ENCODE assay signal across 9 mouse cellular contexts in the genomic region with DNA sequence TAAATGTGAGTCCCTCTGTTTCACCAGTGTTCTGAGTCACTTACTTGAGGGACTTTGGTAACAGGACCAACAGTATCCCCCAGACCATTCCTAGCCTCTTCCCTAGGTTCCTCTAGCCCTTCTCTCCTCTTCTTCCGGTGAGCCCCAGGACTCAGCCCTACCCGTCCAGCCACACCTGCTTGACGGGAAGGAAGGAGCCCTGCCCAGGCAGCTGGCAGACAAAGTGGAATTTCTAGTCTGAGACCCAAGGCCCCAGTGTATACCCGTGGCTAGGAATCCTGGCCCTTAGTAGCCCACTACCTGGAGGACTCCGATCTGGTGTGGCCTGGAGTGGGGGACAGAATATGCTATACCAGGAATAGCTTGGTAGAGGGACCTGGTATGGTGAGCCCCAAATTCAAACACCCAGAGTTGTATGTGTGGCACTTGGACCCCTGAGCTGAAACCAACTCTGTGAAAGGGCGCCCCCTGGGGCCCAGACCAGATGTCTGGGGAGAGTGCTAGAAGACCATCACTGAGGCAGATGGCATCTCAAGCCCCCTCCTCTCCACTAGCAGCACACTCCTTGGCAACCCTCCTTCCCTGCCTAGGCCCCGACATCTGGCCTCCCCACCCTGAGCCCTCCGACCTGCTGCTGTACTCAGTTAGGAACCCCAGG. TPM values are rescaled to one million over a fixed set of nuclear protein-coding genes. Genes with fewer than 3 reads are reported as not detected.
DNase-seq lines count a peak whose midpoint lies in the region; ATAC-seq and TF ChIP-seq lines count a peak whose summit lies in the region.
"Had no signal": no experiment of that assay in that cellular context is flagged by ENCODE, and none has a peak within 500 bp of the region (broad histone marks: within the 10 kb centered on the region; RNA-seq: fewer than 3 reads in every experiment).

No protein-coding gene starts in this region.

- peak; percentile 52 for TF ChIP-seq CTCF in lung, postnatal 0 days (IDR thresholded peaks at IDR 0.05)

- no peak overlapping the region for H3K27ac ChIP-seq in heart, embryonic 12.5 days (ENCODE audit: poor library complexity, severe bottlenecking)
- no peak overlapping the region for H3K27ac ChIP-seq in lung, postnatal 0 days (ENCODE audit: low read length)
- no peak overlapping the region for H3K27ac ChIP-seq in forebrain, embryonic 15.5 days (replicated peaks)
- H3K27ac ChIP-seq: neural tube, embryonic 15.5 days had no signal

- H3K9me3 ChIP-seq in heart, embryonic 12.5 days (replicated peaks): no peaks in the 10 kb centered on the region
- H3K9me3 ChIP-seq in lung, postnatal 0 days (ENCODE audit: low read length): no peaks in the 10 kb centered on the region
- no peaks in the 10 kb centered on the region for H3K9me3 ChIP-seq in forebrain, embryonic 15.5 days
- H3K9me3 ChIP-seq: neural tube, embryonic 15.5 days had no signal

- peak; percentile 29; the same call in 1 of the 2 replicates for ATAC-seq in heart, embryonic 12.5 days (ENCODE audit: insufficient number of reproducible peaks, low FRiP score)
- peak; percentile 55 for ATAC-seq in lung, postnatal 0 days
- no peak for ATAC-seq in forebrain, embryonic 15.5 days (replicated peaks)

- H3K36me3 ChIP-seq in heart, embryonic 12.5 days: peaks cover 7% of the 10 kb centered on the region; the same call in 1 of the 2 replicates
- H3K36me3 ChIP-seq in lung, postnatal 0 days (ENCODE audit: insufficient read depth, low read length): no peaks in the 10 kb centered on the region
- no peaks in the 10 kb centered on the region for H3K36me3 ChIP-seq in forebrain, embryonic 15.5 days
- H3K36me3 ChIP-seq: neural tube, embryonic 15.5 days had no signal

- peaks cover 12% of the 10 kb centered on the region for H3K4me1 ChIP-seq in heart, embryonic 12.5 days (replicated peaks)
- no peaks in the 10 kb centered on the region for H3K4me1 ChIP-seq in lung, postnatal 0 days (ENCODE audit: insufficient read depth, low read depth, low read length)
- H3K4me1 ChIP-seq in forebrain, embryonic 15.5 days: no peaks in the 10 kb centered on the region
- H3K4me1 ChIP-seq: neural tube, embryonic 15.5 days had no signal

- no peak overlapping the region for H3K4me3 ChIP-seq in heart, embryonic 12.5 days
- no peak overlapping the region for H3K4me3 ChIP-seq in lung, postnatal 0 days (ENCODE audit: low read depth, low read length)
- no peak overlapping the region for H3K4me3 ChIP-seq in forebrain, embryonic 15.5 days
- H3K4me3 ChIP-seq: neural tube, embryonic 15.5 days had no signal

- TF ChIP-seq EP300 in lung, postnatal 0 days (IDR thresholded peaks at IDR 0.05): no peak

- no peaks in the 10 kb centered on the region for H3K27me3 ChIP-seq in heart, embryonic 12.5 days (replicated peaks)
- no peaks in the 10 kb centered on the region; the same call in 1 of the 2 replicates for H3K27me3 ChIP-seq in lung, postnatal 0 days (replicated peaks; ENCODE audit: insufficient read depth, low read length)
- no peaks in the 10 kb centered on the region for H3K27me3 ChIP-seq in forebrain, embryonic 15.5 days
- H3K27me3 ChIP-seq: neural tube, embryonic 15.5 days had no signal

- H3K4me2 ChIP-seq in heart, embryonic 12.5 days: no peak overlapping the region
- H3K4me2 ChIP-seq in lung, postnatal 0 days (replicated peaks; ENCODE audit: low read depth, low read length): no peak overlapping the region
- H3K4me2 ChIP-seq in forebrain, embryonic 15.5 days (replicated peaks): no peak overlapping the region
- H3K4me2 ChIP-seq: neural tube, embryonic 15.5 days had no signal

- 78% methylated on average over 8 of the region's 8 CpGs for WGBS in heart, embryonic 12.5 days
- 61% methylated on average over 8 of the region's 8 CpGs for WGBS in lung, postnatal 0 days
- WGBS in forebrain, embryonic 15.5 days: 79% methylated on average over 8 of the region's 8 CpGs

- no peak for DNase-seq in heart, adult 8-10 months (ENCODE audit: low spot score)
- DNase-seq in urinary bladder, postnatal 14 days (ENCODE audit: low spot score): peak; percentile 79
- no peak for DNase-seq in urinary bladder, adult 2 months (ENCODE audit: low spot score)
- peak; percentile 43 for DNase-seq in lung, postnatal 0 days (ENCODE audit: low spot score)
- peak; percentile 76 for DNase-seq in thymus, postnatal 4 days
- DNase-seq in adipocyte (ENCODE audit: low spot score): no peak

- H3K9ac ChIP-seq in heart, embryonic 12.5 days: no peak overlapping the region
- no peak overlapping the region for H3K9ac ChIP-seq in lung, postnatal 0 days (replicated peaks; ENCODE audit: low read depth)
- H3K9ac ChIP-seq in forebrain, embryonic 15.5 days (replicated peaks): no peak overlapping the region
- H3K9ac ChIP-seq: neural tube, embryonic 15.5 days had no signal

RNA-seq across cellular contexts. Expression of gene Ttc39a, which starts 13.8 kb away (rescaled TPM):
- 11.6 and 11.8 TPM in 2 replicates for polyA plus RNA-seq in heart, embryonic 12.5 days (2016; fragmentation: Nextera tagmentation; extraction: Ambion mirVana)
- 1 to 10 TPM; 1.3 to 2.0 (median 1.7) TPM for total RNA-seq in heart, adult 8-10 months (2022)
- 8.4 and 10.8 TPM in 2 replicates for polyA plus RNA-seq in urinary bladder, adult 2 months (2012; rRNA removed)
- polyA plus RNA-seq in lung, postnatal 0 days (2015; fragmentation: Nextera tagmentation; extraction: Ambion mirVana): 9.3 and 10.2 TPM in 2 replicates
- polyA plus RNA-seq in forebrain, embryonic 15.5 days (2015; fragmentation: Nextera tagmentation; extraction: Ambion mirVana): 0.50 and 0.71 TPM in 2 replicates

Comparison
In these comparisons a context has a peak if more than half of its experiments do, and no peak if none do; other contexts are left out.
1. DNase-seq: peak in urinary bladder, postnatal 14 days (single experiment), lung, postnatal 0 days (single experiment) and thymus, postnatal 4 days (single experiment); none in heart, adult 8-10 months (single experiment), urinary bladder, adult 2 months (single experiment) and adipocyte (single experiment).